Mouse (Mus musculus) embryonic facial prominence, embryonic 11.5 days (tissue): Measurements from ENCODE around the gene Galntl6. TPM values are rescaled to one million over a fixed set of nuclear protein-coding genes. Genes with fewer than 3 reads are reported as not detected.

Experiments used
- ATAC-seq: fragments of 200-750 bp; cut with Nextera tagmentation; replicated peaks from 2 replicates; pipeline ENCODE4 v1.8.0; 2017; ENCODE audit warnings: low read depth; ENCODE audit not compliant: insufficient number of reproducible peaks, low FRiP score, low TSS enrichment
- DNase-seq: peaks from one replicate; pipeline ENCODE4 v3.0.0-alpha.2; 2015; ENCODE audit warnings: low spot score
- H3K27ac ChIP-seq: fragments of 300-500 bp; sonication (generic); replicated peaks from 2 replicates; pipeline ENCODE4 v1.5.1; 2014; ENCODE audit warnings: mild to moderate bottlenecking, low read depth, low read length, control low read depth
- H3K27me3 ChIP-seq: fragments of 300-500 bp; sonication (generic); 2 replicates; pipeline ENCODE4 v1.6.1; 2014; ENCODE audit warnings: mild to moderate bottlenecking, low read length, moderate library complexity, mixed read lengths; ENCODE audit not compliant: control insufficient read depth, insufficient read depth
- H3K36me3 ChIP-seq: fragments of 300-500 bp; sonication (generic); replicated peaks from 2 replicates; pipeline ENCODE4 v1.6.1; 2014; ENCODE audit warnings: low read depth, mild to moderate bottlenecking, low read length, moderate library complexity, mixed read lengths; ENCODE audit not compliant: control insufficient read depth, insufficient read depth
- H3K4me1 ChIP-seq: fragments of 300-500 bp; sonication (generic); 2 replicates; pipeline ENCODE4 v1.6.1; 2014; ENCODE audit warnings: low read length, mixed read lengths; ENCODE audit not compliant: control insufficient read depth, insufficient read depth
- H3K4me2 ChIP-seq: fragments of 300-500 bp; sonication (generic); 2 replicates; pipeline ENCODE4 v1.6.1; 2014; ENCODE audit warnings: low read depth, mild to moderate bottlenecking, control low read depth, low read length, moderate library complexity
- H3K4me3 ChIP-seq: fragments of 300-500 bp; sonication (generic); 2 replicates; pipeline ENCODE4 v1.5.1; 2014; ENCODE audit warnings: low read depth, low read length, control low read depth
- H3K9ac ChIP-seq: fragments of 300-500 bp; sonication (generic); replicated peaks from 2 replicates; pipeline ENCODE4 v1.6.1; 2014; ENCODE audit warnings: mild to moderate bottlenecking, control low read depth, low read length
- H3K9me3 ChIP-seq: fragments of 300-500 bp; sonication (generic); replicated peaks from 2 replicates; pipeline ENCODE4 v1.6.1; 2016; ENCODE audit warnings: mild to moderate bottlenecking, low read length, inconsistent platforms, mixed read lengths; ENCODE audit not compliant: control insufficient read depth
- WGBS: fragments of 180-500 bp; shearing (Covaris S2); extraction: QIAGEN DNeasy Blood & Tissue Kit; methylation state at CpG from one replicate; pipeline ENCODE4 v1.1.7; 2014; 5-methylcytosine and 5-hydroxymethylcytosine counted together
- polyA plus RNA-seq: library from polyadenylated mRNA; unstranded; fragments of >200 nt; fragmentation: Nextera tagmentation; extraction: Ambion mirVana; gene quantifications from 2 replicates; pipeline ENCODE4 v1.2.1, GENCODE M21; 2014

Galntl6 gene
- polyA plus RNA-seq, 1 experiment from 2014 or later, result 0.74 TPM

DNA sequence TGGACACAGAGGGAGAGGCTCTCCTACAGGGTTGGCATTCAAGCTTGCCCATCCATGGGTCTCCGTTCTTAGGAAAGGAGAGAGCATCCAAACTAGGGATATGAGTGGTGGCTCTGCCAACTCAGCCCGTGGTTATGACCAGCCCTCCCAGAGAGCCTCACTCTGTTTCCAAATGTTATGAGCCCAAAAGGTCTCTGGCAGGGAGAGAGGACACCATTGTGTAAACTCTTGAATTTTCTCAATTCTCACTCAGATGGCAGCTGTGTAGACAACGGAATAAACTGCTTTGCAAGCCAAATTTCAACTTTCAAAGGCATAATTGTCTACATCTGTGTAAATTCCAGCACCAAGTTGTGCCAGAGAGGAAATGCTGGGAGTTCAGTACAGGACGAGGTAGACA is 1105.4 kb downstream of the Galntl6 start:
- DNase-seq (no peak), ATAC-seq (no peak)
- no peak overlapping the region for H3K27ac ChIP-seq
- no peaks in the 10 kb centered on the region for H3K36me3 ChIP-seq
- no peaks in the 10 kb centered on the region for H3K27me3 ChIP-seq
- 58% methylated on average over 4 of the region's 4 CpGs for WGBS
- no peaks in the 10 kb centered on the region for H3K9me3 ChIP-seq
- no peak overlapping the region for H3K4me3 ChIP-seq
- H3K9ac ChIP-seq, result no peak overlapping the region
- H3K4me2 ChIP-seq, result no peak overlapping the region
- H3K4me1 ChIP-seq, result no peaks in the 10 kb centered on the region

DNA sequence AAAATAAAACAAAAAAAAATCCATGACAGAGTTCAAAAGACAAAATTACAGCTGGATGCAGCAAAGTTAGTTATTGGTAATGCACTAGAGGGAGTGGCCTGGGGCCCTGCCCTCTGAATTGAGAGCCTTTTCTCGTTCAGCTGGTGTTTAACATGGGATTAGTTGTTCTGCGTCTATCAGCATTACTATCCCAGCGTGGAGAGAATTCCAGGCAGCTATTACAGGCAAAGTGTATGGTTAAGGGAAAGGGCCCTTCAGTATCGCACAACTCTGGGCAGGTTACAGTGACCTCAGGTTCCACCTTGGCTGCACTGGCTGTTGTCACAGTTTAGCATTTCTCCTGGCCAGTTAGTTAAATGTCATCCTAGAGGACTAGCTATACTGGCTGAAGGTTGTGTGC is 1107.3 kb downstream of the Galntl6 start:
- H3K4me2 ChIP-seq, result no peak overlapping the region
- H3K9ac ChIP-seq, result no peak overlapping the region
- H3K27me3 ChIP-seq, result no peaks in the 10 kb centered on the region
- ATAC-seq, result no peak
- no peaks in the 10 kb centered on the region for H3K9me3 ChIP-seq
- H3K4me3 ChIP-seq, result no peak overlapping the region
- H3K36me3 ChIP-seq, result no peaks in the 10 kb centered on the region
- H3K4me1 ChIP-seq, result no peaks in the 10 kb centered on the region
- no peak for DNase-seq
- H3K27ac ChIP-seq, result no peak overlapping the region
- WGBS, result 75% methylated on average over 4 of the region's 4 CpGs

DNA sequence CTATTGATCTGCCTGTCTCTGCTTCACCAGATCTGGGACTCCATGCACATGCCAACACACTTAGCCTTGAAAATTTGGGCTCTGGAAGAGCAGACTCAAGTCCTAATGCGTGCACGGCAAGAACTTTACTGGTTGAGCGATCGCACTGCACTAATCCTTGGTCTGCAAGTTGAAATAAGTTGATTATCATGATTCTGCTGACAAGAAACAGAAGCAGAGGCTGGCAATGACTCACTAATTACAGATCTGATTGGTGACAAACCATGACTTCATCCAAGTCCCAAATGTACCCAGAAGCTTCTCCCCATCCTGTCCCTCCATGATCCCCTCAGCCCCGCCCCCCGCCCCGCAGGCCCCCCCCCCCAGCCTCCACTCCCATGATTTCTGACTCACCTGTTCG is 1108.6 kb downstream of the Galntl6 start:
- Histone ChIP-seq H3K36me3 (no peaks in the 10 kb centered on the region), H3K4me2 (no peak overlapping the region), H3K9ac (no peak overlapping the region), H3K4me3 (no peak overlapping the region), H3K9me3 (no peaks in the 10 kb centered on the region), H3K27ac (no peak overlapping the region), H3K27me3 (no peaks in the 10 kb centered on the region), H3K4me1 (no peaks in the 10 kb centered on the region)
- no peak for ATAC-seq
- 81% methylated on average over 6 of the region's 8 CpGs for WGBS
- DNase-seq, result no peak

DNA sequence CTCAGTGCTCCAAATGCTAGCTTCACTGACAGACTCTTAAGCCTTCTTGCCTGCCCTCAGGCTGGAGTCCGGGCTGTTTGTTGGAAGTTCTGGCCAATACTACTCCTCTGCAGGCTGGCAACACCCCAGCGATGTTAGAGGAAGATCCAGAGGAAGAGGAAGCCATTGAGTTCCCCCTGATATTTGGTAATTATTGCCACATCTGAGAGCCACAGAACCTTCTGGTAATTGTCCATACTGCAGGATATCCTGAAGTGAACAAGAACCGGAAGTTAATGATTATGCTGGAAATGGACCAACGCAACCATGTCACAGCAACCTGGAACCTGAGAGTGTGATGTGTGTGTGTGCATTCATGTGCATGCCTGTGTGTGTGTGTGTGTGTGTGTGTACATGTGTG is 1111.2 kb downstream of the Galntl6 start:
- ATAC-seq, result no peak
- no peak for DNase-seq
- Histone ChIP-seq H3K4me3 (no peak overlapping the region), H3K4me2 (no peak overlapping the region), H3K27me3 (no peaks in the 10 kb centered on the region), H3K27ac (no peak overlapping the region), H3K4me1 (no peaks in the 10 kb centered on the region), H3K9ac (no peak overlapping the region), H3K36me3 (no peaks in the 10 kb centered on the region), H3K9me3 (no peaks in the 10 kb centered on the region)
- 66% methylated on average over 4 of the region's 4 CpGs for WGBS

DNA sequence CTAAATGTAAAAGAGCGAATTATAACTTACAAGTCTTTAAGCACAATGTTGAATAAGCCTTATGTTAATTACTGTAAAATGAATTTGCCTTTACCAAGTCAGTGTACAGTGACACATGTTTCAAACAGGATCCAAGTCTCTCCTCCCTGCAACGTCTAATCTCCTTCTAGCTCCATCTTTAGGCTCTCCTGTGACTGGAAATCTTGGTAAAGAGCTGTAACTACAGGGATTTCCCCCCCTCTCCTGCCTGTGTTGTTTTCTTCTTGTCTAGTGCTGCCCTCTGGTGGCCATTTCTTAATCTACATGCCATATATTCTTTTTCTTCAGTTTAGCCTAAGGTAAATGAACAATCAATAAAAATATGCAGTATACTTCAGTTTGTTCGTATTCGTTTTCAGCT is 1112.1 kb downstream of the Galntl6 start:
- Histone ChIP-seq H3K9ac (no peak overlapping the region), H3K4me2 (peak overlapping the region; percentile 43), H3K4me1 (no peaks in the 10 kb centered on the region), H3K36me3 (no peaks in the 10 kb centered on the region), H3K27ac (no peak overlapping the region), H3K27me3 (no peaks in the 10 kb centered on the region), H3K9me3 (no peaks in the 10 kb centered on the region), H3K4me3 (peak overlapping the region; percentile 23; the same call in 1 of the 2 replicates)
- peak; percentile 93 for DNase-seq
- WGBS, result 22% methylated on average over 4 of the region's 4 CpGs
- peak; percentile 74 for ATAC-seq

DNA sequence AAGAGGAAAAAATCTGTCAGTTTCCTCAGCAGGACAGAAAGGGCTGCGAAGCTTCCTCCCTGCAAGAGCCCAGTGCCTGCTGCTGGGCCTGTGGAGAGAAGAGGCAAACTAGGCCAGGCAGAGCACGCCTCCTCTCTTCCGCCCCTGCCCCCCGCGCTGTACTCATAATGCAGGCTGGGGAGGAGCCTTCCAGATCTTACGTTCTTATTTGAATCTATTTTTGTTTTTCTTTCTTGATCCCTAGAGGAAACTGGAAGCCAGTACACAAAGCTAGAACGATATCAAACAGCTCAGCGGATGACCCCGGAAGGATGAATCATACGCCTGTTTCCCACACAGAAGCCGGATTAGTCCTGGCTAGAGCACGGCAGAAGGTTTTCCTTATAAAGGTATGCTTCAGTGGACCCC is 1112.6 kb downstream of the Galntl6 start:
- no peaks in the 10 kb centered on the region for H3K36me3 ChIP-seq
- ATAC-seq, result peak; percentile 85
- 5% methylated on average over 12 of the region's 12 CpGs for WGBS

DNA sequence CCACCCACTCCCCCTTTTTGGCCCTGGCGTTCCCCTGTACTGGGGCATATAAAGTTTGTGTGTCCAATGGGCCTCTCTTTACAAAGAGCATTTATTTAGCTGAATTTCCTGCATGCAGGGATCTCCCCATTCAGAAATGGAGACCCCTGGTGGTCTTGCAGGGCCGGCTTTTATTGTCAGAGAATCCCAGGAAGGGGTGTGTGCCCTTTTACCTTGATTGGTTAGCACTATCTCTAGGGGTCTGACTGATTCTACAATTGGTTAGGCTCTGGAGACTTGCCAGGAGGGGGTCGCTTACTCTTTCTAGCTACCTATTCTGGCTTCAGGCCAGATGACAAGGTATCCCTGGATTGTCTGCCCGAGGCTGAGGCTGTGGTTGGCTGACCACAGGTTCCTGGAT is 1119.0 kb downstream of the Galntl6 start:
- no peaks in the 10 kb centered on the region for H3K9me3 ChIP-seq
- WGBS, result 31% methylated on average over 4 of the region's 4 CpGs
- H3K4me2 ChIP-seq, result no peak overlapping the region
- H3K27me3 ChIP-seq, result no peaks in the 10 kb centered on the region
- H3K36me3 ChIP-seq, result no peaks in the 10 kb centered on the region
- no peak overlapping the region for H3K27ac ChIP-seq
- DNase-seq, result peak; percentile 58
- H3K4me1 ChIP-seq, result no peaks in the 10 kb centered on the region
- H3K4me3 ChIP-seq, result no peak overlapping the region
- H3K9ac ChIP-seq, result no peak overlapping the region
- ATAC-seq, result no peak

More for the DNA sequence above, 1112.6 kb downstream of the Galntl6 start:
- peak overlapping the region; percentile 23 for H3K4me3 ChIP-seq
- H3K27me3 ChIP-seq, result no peaks in the 10 kb centered on the region
- H3K4me2 ChIP-seq, result peak overlapping the region; percentile 43
- peak; percentile 70 for DNase-seq
- H3K9me3 ChIP-seq, result no peaks in the 10 kb centered on the region
- no peaks in the 10 kb centered on the region for H3K4me1 ChIP-seq
- peak overlapping the region; percentile 10 for H3K9ac ChIP-seq
- no peak overlapping the region for H3K27ac ChIP-seq

DNA sequence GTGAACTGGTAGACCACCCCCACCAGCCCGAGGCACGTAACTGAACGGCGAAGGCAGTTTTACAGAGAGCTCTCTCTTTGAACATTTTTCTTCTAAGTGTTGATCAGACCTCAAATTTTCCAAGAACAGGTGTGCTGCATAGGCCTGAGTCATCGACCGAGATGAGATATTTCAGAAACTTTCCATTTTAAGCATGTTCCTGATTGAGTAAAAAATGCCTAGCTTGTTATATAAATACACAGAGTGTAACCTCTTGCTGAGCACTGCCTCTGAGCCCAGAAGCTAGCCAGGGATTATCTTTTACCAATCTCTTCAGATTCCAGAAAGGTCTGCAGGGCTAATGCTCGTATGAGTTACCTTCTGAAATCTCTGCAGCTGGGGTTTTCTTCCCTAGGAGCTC is 1120.2 kb downstream of the Galntl6 start:
- WGBS, result 77% methylated on average over 7 of the region's 7 CpGs
- no peak overlapping the region for H3K9ac ChIP-seq
- H3K9me3 ChIP-seq, result no peaks in the 10 kb centered on the region
- H3K36me3 ChIP-seq, result no peaks in the 10 kb centered on the region
- H3K4me3 ChIP-seq, result no peak overlapping the region
- ATAC-seq (no peak), DNase-seq (no peak)
- no peaks in the 10 kb centered on the region for H3K4me1 ChIP-seq
- no peaks in the 10 kb centered on the region for H3K27me3 ChIP-seq
- no peak overlapping the region for H3K27ac ChIP-seq
- no peak overlapping the region for H3K4me2 ChIP-seq
